Mouse (Mus musculus) inflammation-experienced regulatory T-cells, adult 6 months (primary cell): ENCODE results near the gene Hist1h2ad. TPM values are rescaled to one million over a fixed set of nuclear protein-coding genes. Genes with fewer than 3 reads are reported as not detected.
"Not testable (repeated sequence)": the region's sequence is repeated elsewhere in the genome, so short reads cannot be mapped to it uniquely, and the experiment has no call there.

Source experiments
- ATAC-seq: one replicate; pipeline ENCODE4 v1.8.0; 2017
- polyA plus RNA-seq, 3 experiments: library from polyadenylated mRNA; unstranded; fragments of 100-300 nt; shearing (Covaris generic); gene quantifications; one replicate each; pipeline ENCODE4 v1.2.1; 2017

Hist1h2ad gene
- polyA plus RNA-seq, 3 experiments from 2014 or later = 0.99 TPM; not detected in 2

GRCm38 (mm10) chr13:23585442-23586098, 11.4 kb downstream of the Hist1h2ad start:
- ATAC-seq = peak; percentile 81

GRCm38 (mm10) chr13:23586099-23586939, 12.1 kb downstream of the Hist1h2ad start:
- no peak for ATAC-seq

DNA sequence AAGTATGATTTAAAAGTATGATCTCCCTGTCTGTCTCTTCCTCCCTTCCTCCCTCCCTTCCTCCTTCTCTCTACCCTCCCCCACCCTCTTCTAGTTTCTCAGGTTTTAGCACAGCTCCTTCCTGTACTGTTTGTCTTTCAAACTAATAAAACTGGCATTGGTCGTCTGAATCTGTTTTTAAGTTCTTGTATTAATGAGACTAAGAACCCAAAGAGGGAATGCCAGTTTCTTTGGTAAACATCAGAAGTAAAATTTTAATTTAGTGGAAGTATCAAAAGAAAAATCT, 12.7 kb downstream of the Hist1h2ad start:
- no peak for ATAC-seq

- ATAC-seq = no peak
Observed at GRCm38 (mm10) chr13:23591206-23591605, 17.0 kb downstream of the Hist1h2ad start.

DNA sequence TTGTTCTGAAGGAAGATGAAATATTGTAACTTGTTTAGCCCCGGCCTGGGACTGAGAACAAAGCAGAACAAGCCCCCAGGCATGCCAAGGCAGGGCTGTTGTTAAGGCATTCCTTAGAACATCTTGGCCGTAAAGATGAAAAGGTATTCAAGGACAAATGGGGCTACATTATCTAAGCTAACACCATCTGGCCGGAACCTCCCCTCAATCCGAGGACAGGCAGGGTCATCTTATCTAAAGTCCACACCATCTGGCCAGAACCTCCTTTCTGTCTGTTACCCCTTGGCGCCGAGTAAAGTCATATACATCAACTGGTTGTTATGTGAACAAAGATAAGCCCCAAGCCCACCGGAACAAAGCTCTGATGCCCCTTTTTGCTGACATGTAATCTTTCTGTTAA, 17.7 kb downstream of the Hist1h2ad start:
- not testable (repeated sequence) for ATAC-seq

DNA sequence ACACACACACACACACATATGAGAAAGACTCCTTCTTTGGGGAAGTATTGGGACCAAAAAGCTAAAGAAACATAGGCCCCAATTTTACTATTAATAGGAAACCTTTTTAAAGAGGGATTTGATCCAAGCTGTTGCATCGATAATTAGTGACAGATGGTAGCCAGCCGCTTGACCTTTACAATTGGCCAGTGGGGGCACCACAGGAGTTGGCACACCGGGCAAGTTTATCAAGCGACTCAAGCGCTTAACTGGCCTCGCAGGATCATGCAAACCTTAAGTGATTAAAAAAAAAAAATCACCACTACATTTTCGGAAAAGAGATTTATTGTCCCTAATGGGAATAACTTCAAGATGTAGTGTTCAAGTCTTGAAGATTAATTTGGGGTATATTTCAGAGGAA, 18.4 kb downstream of the Hist1h2ad start:
- no peak for ATAC-seq

DNA sequence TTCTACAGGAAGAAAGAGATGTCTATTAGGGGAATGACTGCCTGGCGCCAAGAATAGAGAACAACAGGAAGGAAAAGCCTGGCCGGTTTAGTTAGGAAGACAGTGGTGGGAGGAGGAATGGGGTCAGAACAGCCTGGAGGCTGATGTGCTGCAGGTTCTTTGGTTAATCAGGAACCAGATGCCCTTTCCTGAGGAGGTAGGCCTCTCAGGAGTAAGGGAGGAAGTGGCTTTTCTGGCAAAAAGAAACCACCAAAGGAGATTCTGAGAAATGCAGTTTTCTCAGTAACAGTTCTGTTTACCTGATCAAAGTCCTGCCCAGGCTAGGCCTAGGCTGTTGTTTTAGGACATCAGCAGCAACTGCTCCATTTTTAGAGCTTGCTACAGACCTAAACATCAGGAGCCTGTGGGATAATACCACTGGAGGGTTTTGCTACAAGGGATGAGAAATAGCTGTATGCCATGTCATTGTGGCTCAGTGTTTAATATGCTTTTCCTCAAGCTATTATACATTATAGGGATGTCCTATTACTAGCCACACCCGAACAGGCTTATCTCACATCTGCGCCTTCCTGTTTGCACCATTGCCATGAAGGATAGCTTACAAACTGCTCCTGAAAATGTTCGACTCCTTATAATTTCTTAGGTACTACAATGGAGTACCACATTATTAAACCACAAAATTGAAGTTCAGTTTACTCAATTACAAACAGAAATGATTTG, 19.0 kb downstream of the Hist1h2ad start:
- peak; percentile 52 for ATAC-seq

DNA sequence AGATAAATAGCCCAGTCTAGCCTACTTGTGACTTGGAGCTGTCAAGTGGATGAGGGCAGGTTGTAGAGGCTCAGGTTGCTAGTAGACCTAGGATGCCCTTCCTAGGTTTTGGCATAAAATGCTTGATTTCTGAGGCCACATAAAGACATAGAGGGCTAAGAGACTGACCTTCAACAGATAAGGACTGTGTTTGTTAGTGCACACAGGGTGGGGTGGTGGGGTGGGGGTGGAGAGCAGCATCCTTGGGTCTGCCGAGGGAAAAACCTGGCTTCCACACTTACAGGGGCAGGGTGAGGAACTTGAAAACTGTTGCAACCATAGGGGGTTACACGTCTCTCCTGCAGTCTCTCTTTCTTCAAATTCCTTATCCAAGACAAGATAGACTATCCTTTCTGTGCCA, 21.0 kb downstream of the Hist1h2ad start:
- ATAC-seq = no peak

- ATAC-seq = no peak
Observed at GRCm38 (mm10) chr13:23595622-23596372, 21.6 kb downstream of the Hist1h2ad start.

DNA sequence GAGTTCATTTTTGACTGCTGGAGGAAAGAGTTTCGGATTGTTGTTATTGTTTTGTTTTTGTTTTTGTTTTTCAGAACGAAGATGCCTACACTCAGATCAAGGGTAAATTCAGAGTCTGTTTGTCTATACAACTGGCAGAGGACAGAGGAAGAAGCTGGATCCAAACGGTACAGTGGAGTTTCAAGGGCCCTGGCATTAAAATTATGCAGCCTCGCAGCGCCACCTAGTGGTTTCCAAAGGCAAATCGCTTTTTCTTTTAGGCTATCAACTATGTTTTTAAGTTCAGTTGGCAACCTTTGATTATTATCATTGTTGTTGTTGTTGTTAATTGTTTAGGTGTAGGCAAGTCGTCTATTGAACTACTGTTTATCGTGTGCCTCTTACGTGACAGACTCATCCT, 23.8 kb downstream of the Hist1h2ad start:
- peak; percentile 76 for ATAC-seq

DNA sequence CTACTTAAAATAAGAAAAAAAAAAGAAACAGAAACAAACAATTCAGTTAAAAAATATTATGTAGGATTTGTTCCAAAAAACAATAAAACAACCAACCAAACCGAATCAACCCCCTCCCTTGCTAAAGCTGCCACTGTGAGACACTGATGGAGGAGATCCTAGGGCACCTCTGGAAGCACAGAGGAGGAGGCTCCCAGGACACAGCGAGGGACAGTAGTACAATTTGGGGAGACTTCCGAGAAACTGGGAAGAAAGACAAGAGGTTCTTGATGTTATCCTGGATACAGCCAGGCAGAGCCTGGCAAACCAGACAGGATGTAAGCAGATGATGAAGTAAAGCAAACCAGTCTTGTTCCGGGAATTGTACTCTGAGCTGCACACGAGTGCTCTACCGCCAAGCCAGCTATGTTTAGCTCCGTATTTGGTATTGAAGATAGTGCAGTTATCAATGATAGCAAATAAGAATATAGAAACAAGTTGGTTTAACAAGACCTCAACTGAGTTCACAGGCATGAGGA, 29.1 kb downstream of the Hist1h2ad start:
- no peak for ATAC-seq

- ATAC-seq = no peak
Observed at GRCm38 (mm10) chr13:23604452-23604851, 30.3 kb downstream of the Hist1h2ad start.

DNA sequence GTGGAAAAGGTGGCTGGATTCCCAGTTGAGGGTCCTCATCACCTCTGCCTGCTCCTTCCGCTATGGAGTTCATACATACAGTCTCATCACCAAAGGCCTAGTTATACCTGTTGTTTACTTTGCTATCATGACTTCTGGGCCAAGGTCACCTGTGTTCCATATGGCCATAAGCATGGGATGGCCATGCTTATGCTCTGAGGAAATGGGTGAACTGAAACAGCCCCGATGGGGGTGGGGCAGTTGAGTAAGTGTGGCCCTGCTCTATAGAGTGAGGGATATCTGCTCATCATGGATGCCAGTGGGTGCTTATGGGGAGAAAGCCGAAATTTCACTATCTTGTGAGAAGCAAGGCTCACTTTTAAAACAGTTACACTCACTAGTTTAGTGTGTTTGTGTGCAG, 30.9 kb downstream of the Hist1h2ad start:
- ATAC-seq = no peak

DNA sequence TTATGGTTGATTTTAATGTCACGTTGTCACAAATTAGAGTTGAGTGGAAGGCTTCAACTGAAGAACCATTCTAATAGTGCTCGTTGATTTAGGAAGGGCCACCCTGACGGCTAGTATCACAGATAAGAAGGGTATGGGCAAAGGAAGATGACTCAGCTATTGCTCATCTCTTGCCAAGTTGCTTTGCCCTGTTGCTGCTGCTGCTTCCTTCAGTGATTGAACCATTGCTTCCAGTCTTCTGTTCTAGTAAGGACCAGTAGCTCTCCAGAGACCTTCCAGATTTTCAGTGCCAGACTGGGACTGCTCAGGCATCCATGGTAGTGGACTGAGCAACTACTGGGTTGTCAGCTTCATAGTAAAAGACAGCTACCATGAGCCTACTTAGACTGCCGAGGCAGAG, 35.0 kb downstream of the Hist1h2ad start:
- ATAC-seq = no peak

- ATAC-seq = no peak
Observed at GRCm38 (mm10) chr13:23609844-23610243, 35.7 kb downstream of the Hist1h2ad start.

- no peak for ATAC-seq
Observed at GRCm38 (mm10) chr13:23610393-23610792, 36.2 kb downstream of the Hist1h2ad start.

DNA sequence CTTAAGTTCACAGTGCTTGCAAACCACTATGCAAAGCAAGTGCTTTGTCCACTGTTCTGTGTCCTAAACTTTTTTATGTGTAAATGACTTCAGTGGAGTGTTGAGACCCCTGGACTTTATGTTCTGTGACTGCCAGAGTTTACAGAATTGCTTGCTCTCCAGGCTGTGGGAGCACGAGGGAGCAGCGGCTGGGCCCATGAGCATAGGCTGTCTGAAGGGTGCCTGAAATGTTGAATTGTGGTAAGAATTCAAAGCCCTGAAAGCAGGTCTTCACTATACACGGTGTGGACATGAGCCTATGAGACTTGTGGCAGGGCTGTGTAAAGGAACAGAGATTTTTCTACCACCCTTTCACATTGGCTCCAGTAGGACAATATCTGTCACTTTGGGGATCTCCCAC, 37.5 kb downstream of the Hist1h2ad start:
- no peak for ATAC-seq

DNA sequence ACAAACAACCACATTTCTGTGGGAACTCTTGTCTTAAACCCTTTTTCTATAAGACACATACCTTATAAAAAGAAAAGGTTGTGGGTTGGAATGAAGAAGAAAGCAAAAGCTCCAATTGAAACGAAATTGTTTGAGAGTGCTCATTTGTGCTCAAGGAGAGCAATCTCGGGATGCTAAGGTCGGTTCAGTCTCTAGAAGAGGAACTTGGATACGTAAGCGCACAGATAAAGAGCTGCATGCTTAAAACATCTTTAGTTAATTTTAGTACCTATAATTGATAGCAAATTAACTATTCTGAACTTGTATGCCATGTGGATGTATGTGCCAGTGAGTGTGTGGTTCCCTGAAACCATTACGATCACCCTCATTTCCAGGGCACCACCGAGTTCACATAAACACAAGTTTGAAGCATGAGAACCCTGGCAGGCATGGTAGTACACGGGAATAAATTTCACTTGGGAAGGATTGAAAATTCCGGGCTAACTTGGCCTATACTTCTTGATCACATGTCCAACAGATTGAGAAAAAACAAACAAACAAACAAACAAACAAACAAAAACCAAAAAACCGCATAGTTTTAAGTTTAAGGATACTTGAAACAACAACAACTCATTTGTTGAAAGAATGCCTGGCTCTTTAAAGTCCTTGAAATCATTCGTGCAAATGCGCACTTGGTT, 46.0 kb downstream of the Hist1h2ad start:
- ATAC-seq = no peak

GRCm38 (mm10) chr13:23620733-23621531, 46.8 kb downstream of the Hist1h2ad start, which contains the start of gene Hist1h2be:
Gene Hist1h2be (minus strand): TSS chr13:23621124.
- peak; percentile 87 for ATAC-seq

- peak; percentile 74 for ATAC-seq
Observed at GRCm38 (mm10) chr13:23621532-23622174, 47.5 kb downstream of the Hist1h2ad start.
